Mouse (Mus musculus) induced T-regulatory cell, adult 2 months (primary cell): ENCODE results near the gene Fbxl3.

ENCODE experiments used
- DNase-seq: peaks from one replicate; pipeline ENCODE4 v3.0.0-alpha.2; 2012; ENCODE audit warnings: low read depth

Gene Fbxl3

GRCm38 (mm10) chr14:103099238-103099933 lies at the start of gene Fbxl3:
Gene Fbxl3, minus strand, starts transcription at chr14:103099566.
- DNase-seq, result peak; percentile 95

DNA sequence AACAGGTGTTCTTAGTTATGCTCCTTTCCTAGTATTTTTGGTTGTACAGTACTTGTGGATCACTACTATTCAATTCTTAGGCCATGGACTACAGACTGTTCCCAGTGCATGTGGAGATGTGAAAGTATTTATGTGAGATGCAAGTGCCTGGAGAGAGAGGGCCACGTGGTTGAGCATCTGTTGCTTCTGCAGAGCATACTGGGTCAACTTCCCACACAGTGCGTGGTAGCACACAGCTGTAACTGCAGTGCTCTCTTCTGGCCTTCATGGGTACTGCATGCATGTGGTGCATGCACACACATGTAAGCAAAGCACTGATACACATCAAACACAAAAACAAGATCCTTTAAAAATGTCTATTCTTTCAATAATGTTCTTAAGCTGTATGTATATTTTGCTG lies 32.6 kb upstream of the Fbxl3 start:
- peak; percentile 63 for DNase-seq

GRCm38 (mm10) chr14:103125756-103126155 lies 26.4 kb upstream of the Fbxl3 start:
- no peak for DNase-seq

GRCm38 (mm10) chr14:103114994-103115670 lies 15.8 kb upstream of the Fbxl3 start:
- DNase-seq, result peak; percentile 63

DNA sequence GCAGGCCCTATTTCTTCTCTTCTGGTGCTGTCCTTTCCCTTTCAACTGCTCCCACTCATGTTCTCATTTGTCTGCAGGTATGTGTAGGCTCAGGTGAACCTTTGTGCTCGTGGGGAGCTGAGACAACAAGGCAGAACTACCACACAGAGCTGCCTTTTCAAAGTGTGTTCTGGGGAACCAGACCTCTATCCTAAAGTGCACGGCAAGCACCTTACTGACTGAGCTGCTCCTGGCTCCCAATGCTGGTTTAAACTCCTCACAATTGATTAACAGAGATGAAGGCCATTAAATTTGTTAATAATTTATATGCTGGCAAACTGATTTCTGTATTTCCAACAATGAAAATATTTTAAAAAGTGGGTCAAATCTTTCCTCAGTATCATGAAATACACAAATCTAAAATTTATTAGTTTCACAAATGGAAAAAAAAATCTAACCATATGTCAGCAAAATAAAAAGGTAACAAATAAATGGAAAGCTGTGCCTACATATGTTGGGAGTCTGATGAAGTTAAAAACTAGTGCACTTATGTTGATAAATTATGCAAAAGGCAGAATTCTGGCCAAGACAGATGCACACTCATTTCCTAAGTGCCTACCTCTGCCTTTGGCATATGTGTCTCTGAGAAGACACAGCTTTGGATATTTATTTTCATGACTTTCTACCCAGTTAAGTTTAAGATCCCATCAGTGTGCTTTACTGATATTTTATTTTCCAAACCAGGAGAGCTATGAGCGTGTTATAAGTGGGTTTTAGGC lies 13.4 kb upstream of the Fbxl3 start:
- no peak for DNase-seq

DNA sequence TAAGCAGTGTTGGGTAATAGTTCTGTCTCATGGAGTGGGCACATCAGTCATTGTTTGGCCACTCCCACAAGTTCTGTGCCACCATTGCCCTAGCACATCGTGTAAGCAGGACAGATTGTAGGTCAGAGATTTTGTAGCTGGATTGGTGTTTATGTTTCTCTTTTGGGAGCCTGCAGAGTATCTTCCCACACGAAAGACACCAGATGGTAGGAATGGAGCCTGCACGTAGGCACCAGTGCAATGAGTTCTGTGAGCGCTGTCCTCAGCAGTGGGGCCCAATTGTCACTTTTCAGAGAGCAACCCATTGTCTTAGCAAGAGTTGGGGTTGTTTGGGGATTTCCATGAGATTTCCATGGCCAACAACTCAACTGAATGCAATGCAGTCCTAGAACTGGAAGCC lies 10.6 kb upstream of the Fbxl3 start:
- DNase-seq, result no peak

DNA sequence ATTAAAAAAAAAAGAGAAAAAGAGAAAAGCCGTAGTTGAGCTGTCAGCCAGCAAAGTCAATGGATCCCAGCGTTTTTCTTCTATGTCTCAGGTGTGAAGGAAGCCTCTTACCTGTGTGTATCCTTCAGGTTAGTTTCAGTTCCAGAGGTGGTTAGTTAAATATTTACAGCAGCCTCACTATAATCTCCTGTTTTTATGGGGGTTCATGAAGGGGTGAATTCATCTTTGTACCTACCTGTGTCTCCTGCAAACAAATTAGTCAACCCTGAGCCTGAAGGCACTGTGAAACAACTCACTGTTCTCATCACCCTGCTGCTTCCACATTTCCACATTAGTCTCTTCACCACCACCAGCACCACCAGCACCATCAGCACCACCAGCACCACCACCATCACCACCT lies 6.9 kb upstream of the Fbxl3 start:
- DNase-seq, result no peak

DNA sequence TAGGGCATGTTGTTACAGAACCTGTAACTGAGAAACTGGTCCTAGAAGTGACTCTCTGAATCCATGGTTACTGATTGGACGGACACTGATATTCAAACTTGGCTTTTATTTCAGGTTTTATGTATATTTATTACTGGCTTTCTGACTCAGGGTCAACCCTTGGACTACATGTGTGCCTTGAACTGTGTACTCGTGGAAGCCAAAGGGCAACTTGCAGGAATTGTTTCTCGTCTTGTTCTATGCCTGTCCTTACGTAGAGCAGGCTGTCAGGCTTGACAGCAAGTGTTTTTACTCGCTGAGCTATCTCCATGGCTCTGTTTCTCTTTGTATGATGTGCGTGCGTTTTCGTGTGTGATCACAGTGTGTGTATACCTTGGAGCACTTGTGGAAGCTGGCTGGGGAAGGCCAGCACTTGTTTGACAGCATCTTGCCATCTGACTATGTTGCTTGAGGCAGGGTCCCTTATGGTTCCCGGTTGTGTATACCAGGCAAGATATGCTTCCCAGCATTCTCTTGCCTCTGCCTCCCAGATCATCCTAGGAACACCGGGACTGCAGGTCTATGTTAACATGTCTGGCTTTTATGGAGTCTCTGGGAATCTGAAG lies 3.5 kb upstream of the Fbxl3 start:
- no peak for DNase-seq

GRCm38 (mm10) chr14:103102246-103102645 lies 2.9 kb upstream of the Fbxl3 start:
- DNase-seq, result no peak

DNA sequence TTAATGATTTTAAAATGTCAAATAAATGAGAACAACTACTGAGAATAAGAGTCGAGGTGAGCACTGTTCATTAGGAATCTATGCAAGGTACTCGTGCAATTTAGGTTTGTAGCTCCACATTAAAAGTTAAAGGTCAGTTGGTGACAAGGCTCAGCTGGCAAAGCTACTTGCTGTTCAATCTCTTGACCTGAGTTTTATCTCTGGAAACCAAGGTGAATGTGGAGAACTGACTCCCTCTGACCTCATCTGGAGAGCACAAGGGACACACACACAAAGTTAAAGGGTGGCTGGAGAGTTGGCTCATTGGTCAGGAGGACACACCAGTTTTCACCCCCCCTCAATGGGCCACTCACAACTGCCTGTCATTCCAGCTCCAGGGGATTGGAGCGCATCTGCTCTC lies 1.8 kb upstream of the Fbxl3 start:
- no peak for DNase-seq

GRCm38 (mm10) chr14:103100296-103100695 lies 930 bp upstream of the Fbxl3 start:
- DNase-seq, result no peak

GRCm38 (mm10) chr14:103098587-103099235 lies 655 bp downstream of the Fbxl3 start:
- peak; percentile 88 for DNase-seq

DNA sequence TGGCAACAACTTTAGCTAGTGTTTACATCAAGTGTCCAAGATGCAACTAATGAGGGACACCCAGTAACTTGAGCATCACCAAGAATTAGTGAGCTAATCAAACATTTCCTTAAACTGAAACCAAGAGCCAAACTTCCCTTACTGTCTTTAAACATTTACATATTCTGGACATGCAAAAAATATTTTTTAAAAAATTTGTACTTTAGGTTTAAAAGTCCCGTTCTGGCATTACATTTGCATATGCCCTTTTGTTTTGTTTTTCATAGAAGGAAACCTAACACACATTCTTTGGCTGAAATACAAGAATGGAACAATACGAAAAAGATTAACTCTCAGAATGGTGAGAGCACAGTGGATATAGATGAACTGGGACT lies 1.2 kb downstream of the Fbxl3 start:
- DNase-seq, result no peak

- no peak for DNase-seq
Observed at GRCm38 (mm10) chr14:103096621-103097020, 2.7 kb downstream of the Fbxl3 start.

- no peak for DNase-seq
Observed at GRCm38 (mm10) chr14:103095826-103096225, 3.5 kb downstream of the Fbxl3 start.

GRCm38 (mm10) chr14:103095036-103095435 lies 4.3 kb downstream of the Fbxl3 start:
- DNase-seq, result no peak

- no peak for DNase-seq
Observed at GRCm38 (mm10) chr14:103093670-103094069, 5.7 kb downstream of the Fbxl3 start.

DNA sequence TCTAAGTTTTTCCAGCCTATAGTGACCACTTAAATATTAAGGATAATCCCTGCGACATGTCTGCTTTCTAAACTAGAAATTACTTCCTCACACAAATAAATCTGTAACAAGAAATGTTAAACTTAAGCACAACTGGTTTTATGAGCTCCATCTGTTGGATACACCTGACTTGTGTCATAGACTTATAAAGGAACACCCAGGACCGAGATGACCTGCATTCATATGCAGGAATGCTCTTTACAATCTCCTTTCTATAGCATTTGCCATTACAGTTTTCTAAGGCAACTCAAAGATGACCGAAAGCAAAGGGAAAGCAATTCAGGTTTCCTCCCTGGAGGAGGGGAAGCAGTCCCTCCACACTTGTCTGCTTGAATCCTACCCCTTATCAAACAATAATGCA lies 6.1 kb downstream of the Fbxl3 start:
- DNase-seq, result no peak

- peak; percentile 83 for DNase-seq
Observed at GRCm38 (mm10) chr14:103088624-103089023, 10.7 kb downstream of the Fbxl3 start.

- no peak for DNase-seq
Observed at GRCm38 (mm10) chr14:103087846-103088245, 11.5 kb downstream of the Fbxl3 start.

DNA sequence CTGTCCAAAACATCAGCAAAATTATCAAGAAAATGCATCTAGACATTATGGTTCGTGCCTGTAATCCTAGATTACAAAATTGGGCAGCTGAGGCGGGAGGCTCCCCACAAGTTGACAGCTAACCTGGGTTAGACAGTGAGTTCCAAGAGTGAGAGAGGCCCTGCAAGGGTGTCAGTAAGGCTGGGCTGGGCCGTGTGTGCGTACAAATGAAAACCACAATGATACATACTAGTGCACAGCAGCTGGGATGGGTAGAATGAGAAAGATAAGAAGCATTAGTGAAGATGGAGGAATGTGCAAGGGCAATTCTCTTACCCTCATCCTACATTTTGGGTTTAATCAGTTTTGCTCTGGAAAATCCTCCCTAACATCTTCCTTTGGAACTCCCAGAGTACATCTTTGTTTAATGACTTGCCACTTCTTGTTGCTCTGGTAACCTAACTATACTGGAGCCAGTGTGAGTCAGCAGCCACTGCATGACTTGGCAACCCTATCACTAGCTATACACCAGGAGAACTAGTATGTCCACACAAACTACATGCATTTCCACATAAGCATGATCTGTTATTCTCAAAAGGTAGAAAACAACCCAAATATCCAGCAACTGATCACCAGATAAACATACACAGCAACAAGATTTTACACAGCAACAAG lies 12.6 kb downstream of the Fbxl3 start:
- DNase-seq, result no peak
